Mouse (Mus musculus) natural killer cell, adult 2 months (primary cell): ENCODE results near the gene Rbm47.

Experiments
- DNase-seq, 2 experiments: peaks; one replicate each; pipeline ENCODE4 v3.0.0; 2022; ENCODE audit warnings: low spot score in 2 of 2

The Rbm47 gene

DNA sequence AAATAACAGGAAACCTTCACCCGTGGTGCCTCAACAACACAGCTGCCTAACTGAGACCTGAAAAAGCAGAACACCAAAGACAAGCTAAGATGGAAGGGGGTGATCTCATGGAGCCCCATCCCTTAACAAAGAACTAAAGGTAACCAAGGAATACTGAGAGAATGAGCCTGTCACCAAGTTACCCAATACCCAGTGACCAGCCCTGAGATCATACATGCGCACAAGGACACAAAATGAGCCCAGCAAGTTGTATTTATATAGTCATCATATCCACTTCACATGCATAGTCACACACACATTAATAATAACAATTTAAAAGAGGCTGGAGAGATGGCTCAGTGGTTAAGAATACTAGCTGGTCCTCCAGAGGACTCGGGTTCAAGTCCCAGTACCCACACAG lies 44.0 kb downstream of the Rbm47 start:
- DNase-seq = no peak

DNA sequence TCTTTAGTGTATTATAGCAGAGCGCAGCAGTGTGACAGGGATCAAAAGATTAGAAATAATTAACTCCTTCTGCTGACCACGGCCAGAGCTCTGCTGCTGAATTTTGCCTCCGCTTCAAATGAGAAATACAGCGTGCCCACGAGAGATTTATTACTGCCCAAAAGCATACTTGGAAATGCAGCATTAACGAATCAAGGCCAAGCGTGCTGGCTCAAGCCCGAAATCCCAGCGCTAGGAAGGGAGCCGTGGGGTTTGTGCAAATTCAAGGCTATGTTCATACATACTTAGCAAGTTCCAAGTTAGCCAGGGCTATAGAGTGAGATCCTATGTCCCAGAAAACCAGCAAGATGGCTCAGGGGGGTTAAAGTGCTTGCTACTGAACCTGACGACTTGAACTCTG lies 47.5 kb downstream of the Rbm47 start:
- no peak for DNase-seq

DNA sequence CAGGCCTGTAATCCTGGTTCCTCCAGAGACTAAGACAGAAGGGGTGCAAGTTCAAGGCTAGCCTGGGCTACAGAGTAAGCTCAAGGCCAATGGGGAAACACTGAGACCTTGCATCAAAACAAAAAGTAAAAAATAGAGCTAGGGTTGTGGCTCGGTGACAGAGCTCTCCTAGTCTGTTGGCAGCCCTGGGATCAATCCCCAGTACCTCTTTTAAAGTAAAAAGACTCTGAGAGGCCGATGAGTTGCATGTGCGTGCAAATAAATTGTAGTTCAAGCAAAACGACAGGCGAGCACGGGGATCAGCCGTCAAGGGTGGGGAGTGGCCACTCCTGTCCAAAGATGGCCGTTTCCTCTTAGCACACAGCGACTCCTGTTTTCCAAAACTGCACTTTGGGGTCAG lies 48.0 kb downstream of the Rbm47 start:
- DNase-seq = no peak

DNA sequence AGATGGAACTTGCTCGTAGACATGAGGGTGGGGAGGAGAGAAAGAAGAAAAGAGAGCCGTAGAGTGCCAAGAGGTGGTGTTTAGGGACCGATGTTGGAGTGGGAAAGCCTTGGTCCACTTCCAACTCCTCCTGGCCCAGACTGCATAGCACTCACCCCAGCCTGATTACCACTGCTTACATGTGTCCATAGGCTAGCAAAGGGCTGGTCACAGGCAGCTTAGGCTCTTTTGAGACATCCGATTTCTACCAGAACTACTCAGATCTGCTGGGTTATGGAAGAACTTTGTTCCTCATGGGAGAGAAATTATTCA lies 48.9 kb downstream of the Rbm47 start:
- DNase-seq = no peak

DNA sequence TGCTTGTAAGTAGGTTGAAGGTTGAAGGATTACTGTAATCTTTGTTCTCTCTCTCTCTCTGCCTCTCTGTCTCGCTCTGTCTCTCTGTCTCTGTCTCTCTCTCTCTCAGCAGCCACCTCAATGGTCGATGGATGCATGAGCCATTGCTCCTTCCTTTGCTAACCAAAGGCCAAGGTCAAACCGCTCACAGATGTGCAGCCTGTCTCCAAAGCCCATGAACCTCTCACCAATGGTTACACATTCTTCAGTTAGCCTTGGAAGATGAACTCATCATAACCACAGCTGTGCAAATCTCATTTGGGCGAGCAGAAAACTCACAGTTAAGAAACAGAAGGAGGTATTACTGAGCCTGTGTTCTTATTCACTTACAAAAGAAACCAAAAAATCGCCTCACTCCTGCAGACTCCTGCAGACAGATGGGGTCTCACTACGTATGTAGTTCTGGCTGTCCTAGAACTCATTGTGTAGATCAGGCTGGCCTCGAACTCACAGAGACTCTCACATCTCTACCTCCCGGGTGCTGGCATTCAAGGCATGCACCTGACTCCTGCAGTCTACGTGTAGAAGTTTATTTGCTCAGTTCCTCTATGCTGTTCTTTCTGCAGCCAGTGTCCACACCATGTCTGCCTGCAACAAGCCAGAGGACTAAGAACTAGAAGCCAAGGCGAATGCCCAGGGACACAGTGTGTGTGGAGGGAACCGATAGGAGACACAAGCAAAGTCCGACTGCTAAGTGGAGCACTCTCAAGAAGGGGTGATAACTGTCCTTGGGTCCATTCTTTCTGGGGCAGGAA lies 49.4 kb downstream of the Rbm47 start:
- no peak for DNase-seq

DNA sequence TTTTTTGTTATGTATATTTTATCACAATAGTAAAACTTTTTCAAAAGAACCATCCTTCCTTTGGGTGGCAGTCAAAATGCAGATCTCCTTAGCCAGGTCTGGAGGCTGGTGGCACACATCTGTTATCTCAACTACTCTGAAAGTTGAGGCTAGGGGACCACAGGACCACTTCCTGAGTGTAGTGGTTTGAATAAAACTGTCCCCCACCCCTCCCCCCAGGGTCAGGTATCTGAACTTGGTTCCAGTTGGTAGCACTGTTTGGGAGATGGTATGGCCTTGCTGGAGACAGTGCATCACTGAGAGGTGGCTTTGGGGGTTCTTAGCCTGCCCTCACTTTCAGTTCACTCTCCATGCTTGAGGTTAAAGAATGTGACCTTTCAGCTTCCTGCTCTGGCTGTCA lies 51.7 kb downstream of the Rbm47 start:
- no peak for DNase-seq

DNA sequence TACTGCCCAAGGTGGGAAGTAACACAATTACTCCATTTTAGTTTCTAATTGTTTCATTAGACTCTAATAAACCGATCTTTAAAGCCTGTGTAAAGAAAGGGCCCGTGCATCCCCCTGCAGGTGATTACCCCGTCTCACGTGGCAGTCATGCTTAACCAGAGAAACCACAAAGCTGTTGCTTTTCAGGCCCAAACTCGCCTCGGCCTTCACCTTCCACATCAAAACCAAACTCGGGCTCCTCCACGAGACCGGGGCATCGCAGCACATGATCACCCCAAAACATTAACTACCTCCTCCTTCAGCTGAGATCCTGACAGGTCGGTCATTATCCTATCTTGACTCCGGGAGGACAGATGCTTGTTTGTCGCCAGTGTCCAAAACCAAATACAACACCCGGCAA lies 58.2 kb downstream of the Rbm47 start:
- peak in 1 of 2 experiments; percentile 57 for DNase-seq

DNA sequence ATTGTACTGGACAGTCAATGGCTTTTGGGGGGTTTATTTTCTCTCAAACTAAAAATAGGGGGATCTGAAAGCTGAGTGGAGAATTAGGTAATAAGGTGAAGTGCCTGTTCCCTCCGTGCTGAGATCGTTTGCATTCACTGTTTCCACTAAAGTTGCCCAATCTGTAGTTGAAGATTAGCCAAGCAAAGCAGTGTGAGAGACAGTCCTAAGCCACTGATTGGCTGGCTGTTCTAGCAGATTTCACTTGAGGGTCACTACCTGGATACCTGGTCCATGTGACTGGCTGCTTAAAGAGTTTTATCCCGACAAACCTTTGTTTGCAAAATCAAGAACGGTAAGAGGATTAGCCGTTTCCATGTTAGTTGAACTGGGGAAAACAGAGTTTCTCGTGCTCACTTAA lies 58.7 kb downstream of the Rbm47 start:
- DNase-seq = no peak

DNA sequence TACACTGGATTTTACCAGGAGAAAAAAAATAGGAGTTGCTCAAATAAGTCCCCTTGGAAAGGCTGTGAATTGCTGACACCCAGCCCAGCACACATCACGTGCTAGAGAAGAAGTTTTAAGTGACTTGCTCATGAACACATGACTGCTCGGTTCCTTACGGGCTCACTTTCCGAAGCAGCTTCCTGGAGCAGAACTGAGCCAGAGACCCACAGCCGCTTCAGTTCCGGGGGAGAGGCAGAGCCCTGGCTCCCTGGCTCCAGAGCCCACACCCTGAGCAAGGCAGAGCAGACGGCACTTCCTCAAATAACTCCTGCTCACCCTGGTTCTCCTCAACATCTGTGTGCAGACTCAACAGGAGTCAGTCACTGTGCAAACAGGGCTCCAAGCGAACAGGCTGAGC lies 60.9 kb downstream of the Rbm47 start:
- peak in 1 of 2 experiments; percentile 40 for DNase-seq

DNA sequence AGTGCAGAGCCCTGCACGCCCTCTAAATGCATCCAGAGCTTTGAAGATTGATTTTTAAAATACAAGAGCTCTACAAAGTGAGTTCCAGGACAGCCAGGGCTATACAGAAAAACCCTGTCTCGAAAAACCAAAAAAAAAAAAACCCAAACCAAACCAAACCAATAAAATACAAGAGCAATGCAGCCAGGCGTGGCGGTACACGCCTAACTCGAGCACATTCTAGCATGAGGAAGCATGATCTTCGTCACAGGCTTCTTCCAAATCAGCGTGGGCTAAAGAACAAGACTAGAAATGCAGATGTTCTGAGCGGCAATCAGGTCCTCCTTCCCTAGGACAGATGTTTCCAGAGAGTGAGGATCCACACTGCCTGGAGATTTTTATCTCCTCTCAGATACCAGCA lies 66.5 kb downstream of the Rbm47 start:
- DNase-seq = no peak

DNA sequence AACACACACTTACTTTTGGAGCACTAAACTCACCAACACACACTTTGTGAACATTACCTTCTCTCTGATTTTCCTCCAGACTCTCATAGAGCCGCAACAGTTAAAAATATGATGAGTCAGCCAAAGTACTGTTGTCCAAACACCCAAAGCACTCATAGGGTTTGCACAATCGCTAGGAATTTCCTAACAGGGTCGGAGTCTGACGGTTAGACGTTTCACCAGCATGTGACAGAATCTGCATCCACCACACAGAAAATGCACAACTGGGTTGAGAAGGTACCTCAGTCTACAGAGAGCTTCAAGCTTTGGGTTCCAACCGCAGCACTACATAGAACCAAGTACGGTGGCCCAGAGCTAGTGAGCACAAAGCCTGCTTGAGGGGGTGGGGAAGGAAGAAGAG lies 67.0 kb downstream of the Rbm47 start:
- DNase-seq = no peak

DNA sequence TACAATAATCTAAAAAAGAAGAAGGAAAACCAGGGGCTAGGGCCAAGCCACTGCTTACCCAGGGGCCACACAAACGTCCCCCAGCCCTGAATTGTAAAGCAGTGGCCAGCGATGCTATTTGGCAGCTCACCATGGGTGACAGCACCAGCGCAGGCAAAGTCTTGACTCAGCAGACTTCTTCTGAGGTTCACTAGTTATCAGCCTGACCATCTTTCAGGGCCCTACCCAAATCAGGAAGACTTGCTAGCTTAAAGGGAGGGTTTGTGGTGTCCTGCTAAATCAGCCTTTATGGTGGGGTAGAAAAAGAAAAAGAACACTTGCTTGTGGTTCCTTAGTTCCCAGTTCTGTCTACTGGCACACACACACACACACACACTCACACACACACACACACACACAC lies 67.6 kb downstream of the Rbm47 start:
- DNase-seq = no peak

DNA sequence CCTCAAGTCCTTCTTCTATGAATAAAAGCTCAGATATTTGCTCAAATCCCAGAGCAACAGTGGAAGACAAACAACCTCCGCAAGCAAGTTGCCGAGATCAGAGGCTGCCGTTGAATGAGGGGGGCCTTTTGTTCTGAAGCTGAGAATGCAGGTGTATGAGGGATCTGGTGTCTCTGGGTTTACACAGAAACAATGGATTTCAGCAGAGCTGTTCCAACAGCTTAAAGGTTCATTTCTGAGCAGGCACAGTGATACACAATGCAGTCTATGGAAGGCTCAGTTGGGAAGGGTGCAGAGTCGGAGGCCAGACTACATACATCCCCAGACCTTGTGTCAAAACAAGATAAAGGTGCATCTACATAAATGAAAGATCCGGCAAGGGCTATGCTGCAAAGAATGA lies 69.5 kb downstream of the Rbm47 start:
- no peak for DNase-seq

DNA sequence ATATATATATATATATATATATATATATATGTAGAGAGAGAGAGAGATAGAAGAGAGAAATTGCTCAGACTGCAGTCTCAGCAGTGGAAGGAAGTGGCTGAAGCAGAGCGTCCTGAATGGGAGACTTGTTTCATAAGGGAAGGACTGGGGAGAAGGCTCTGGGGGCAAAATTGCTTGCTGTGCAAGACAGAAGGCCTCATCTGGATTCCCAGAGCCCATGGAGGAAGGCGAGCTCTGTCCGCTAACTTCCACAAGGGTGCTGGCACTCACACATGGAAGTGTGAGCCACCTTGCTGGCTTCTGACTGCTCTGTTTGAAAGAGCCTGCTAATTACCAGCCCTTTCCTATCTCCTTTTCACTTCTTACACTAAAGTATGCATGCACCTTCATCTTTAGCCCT lies 70.1 kb downstream of the Rbm47 start:
- no peak for DNase-seq

DNA sequence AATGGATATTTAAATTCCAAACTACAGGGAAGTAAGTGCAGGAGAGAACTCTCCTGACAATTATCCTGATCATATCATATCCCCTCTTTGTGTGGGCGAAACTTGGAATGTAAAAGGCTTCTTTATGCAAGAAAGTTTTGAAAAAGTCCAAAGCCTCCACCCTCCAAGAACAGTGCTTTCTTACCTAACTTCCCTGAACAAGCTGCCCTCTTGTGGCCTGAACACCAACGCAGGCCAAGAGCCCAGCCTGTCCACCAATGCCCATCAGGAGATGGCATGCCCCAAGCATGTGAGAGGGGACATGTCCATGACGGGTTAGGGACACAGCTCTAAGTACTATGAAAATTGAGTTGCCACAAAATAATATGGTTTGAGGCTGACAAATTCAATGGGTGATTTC lies 71.3 kb downstream of the Rbm47 start:
- no peak for DNase-seq

DNA sequence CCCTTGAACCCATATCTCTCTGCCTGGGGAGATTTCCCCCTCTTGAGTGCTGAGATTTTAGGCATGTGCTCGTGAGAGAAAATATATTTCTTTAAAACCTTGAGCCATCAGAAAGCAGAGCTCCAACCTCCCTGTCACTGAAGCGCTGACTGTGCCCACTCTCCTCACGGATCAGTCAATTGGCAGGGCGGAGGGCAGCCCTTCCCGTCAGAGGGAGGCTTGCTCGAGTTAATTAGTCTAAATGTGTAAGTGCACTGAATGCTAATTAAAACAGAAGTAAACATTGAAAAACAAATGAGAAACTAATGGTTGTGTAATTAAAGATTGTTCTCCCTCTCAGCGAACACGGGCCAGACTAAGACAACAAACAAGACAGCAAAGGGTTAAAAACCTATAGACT lies 72.6 kb downstream of the Rbm47 start:
- DNase-seq = no peak

DNA sequence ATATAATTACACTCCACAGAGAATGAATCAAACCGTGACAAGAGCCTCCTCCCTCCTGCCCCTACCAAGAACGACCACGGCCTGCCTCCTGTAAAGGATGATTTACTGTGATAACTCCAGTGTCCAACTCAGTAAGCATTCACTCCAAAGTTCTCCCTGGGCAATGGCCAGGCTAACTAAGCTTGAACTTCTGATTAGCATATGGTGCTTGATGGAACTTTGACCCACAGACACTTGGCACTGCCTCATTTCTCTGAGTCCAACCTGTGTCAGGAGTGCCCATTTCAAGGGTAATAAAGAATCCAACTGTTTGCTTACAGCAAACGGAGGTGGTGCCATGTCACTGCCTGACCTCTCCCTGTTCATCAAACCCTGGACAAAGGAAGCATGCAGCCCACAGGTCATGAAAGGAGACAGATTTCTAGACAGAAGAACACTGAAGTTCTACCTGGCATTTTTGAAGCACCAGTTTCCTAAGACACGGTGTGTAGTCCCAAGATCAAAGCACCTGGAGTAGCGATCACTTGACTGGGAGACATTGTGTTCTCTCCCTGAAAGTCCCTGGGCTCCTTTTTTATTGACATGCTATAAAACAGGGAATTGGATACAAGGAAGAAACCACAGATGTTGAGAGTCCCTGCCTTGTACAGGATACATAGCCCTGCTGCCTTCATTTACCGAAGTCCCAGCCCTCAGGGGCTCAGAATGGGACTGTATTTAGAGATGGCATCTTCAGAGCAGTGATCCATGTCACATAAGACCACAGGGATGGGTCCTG lies 74.6 kb downstream of the Rbm47 start:
- no peak for DNase-seq

DNA sequence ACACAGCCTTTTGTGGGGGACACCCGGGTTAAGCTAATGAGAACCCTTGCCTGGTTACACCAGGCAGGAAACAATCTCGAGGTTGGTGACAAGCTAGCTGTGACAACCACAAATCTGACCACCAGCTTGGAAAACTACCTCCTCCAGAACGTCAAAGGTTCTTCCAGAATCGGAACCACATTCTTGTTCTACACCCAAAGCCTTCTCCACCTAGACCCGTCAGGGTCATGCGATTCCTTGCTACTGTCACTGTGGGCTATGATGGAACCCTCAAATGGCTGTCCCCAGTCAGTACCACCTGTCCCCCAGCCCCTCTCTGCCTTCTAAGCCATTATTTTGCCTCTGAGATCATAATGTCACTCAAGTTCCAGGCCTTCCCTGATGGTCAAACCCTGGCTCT lies 76.8 kb downstream of the Rbm47 start:
- DNase-seq = no peak

DNA sequence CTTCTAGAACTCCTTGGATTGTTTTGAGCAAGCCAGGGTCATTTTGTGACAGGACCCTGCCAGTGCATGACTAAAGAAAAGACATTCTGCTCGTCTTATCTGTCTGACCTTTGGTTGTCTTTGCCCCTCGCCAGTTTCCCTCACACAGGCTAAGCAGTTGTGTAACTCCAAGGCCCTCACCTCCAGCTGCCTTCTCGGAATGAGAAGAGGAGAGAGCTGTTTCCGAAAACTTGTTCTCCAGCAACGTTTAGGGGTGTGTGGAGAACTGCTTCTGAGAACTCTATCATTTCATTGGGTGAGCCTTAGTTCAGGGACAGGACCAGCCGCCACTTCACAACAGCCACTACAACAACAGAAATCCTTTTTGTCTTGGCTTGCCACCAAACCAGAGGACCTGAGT lies 77.8 kb downstream of the Rbm47 start:
- no peak for DNase-seq

DNA sequence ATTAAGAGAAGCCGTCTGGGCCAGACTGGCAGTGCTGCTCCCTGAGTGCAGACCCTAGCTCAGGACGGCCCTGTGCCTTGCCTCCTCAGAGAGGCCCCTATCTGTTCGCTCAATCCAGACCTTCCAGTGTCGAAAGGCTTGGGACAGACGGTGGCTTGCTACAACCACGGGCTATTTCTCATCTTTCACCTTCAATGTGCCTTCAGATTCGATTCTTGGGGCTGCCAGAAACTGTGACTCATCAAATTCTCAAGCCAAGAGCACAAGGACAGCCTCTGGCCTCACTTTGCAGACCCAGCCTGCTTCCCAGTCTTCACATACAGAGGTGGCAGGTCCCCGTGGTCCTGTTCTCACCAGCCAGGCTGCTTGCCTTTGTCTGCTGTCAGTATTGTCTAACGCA lies 82.9 kb downstream of the Rbm47 start:
- no peak for DNase-seq

DNA sequence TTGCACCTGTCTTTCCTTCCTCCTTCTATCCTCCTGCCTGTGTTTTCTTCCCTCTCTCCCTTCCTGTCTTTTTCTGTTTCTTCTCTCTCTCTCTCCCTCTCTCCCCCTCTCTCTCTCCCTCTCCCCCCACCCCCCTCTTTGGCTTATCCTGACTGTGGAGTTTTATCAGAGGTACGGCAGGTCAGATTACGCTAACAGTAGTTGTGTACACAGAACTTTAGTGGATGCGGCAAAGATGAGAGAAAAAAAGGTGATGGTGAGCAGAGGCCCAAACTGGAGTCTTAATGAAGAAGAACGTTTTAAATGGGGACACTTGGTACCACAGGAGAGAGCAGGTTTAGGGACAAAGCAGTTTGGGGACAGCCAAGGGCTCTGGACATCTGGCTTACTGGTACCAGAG lies 83.3 kb downstream of the Rbm47 start:
- DNase-seq = no peak

DNA sequence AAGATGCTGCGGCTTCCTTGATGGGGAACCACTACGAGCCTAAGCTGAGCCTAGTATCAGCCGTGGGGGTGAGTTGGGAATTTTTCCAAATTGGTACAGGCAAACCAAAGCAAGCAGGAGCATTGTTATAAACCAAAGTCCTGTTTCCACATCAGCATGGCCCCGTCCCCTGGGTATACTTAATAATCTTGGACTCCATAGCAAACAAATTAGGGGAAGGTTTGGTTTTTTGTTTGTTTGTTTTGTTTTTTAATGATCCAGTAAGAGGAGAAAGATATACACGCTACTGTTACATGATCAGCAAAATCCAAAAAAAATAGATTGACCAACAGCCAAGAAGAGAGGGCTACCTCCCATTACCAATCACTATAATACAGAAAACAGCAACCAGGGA lies 84.0 kb downstream of the Rbm47 start:
- DNase-seq = no peak

DNA sequence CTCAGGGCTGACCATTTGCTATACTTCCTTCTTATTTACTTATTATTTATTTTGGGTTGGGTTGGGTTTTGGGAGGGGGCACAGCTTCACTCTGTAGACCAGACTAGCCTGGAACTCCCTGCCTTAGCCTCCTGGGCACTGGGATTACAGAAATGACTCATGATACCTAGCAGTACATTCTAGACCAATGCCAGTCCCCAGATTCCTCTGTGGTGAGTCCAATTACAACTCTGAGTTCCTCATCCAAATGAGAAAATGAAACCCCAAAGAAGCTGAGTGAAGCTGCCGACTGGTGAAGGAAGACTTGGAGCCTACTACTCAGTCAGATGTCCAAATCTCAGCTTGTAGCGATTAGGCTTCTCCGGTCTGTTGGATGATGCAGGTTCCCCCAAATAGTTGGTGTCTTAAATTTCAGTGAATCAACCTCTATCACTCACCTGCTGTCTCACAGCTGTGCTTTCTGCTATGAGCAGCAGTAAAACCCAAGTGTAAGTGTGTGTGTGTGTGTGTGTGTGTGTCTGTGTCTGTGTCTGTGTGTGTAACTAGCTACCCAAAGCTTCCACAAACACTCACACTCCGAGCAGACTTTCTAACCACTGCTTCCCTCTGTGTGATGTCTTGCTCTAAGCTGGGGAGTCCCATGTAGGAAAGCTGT lies 84.5 kb downstream of the Rbm47 start:
- no peak for DNase-seq
